Mouse (Mus musculus): Measurements from ENCODE around the gene Ppp1r3g. TPM values are rescaled to one million over a fixed set of nuclear protein-coding genes. Genes with fewer than 3 reads are reported as not detected.

The Ppp1r3g gene
- 0.41 and 0.44 TPM in 2 replicates for polyA plus RNA-seq (2015; fragmentation: Nextera tagmentation; extraction: Ambion mirVana)

DNA sequence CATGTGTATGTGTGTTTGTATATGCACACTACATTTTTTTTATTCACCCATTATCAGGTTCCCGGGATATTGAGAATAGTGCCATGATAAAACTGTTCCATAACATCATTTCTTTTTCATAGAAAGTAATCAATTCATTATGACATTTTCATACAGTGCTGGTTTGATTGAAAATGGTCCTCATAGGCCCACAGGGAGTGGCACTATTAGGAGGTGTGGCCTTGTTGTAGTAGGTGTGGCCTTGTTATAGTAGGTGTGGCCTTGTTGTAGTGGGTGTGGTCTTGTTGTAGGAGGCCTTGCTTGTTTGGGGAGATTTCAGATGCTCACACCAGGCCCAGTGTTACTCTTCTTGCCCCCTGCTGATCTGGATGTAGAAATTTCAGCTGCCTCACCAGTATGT is at the start of gene Ppp1r3g:
Ppp1r3g (plus strand) TSS at position 301 of the 400 bp plus-strand sequence.
- Histone ChIP-seq H3K4me2 (no peak within 1 kb of the TSS), H3K4me3 (no peak within 1 kb of the TSS), H3K9ac (no peak within 1 kb of the TSS), H3K36me3 (no peaks in the 10 kb centered on the region), H3K27ac (replicated peaks) (no peak within 1 kb of the TSS), H3K27me3 (no peaks in the 10 kb centered on the region), H3K4me1 (replicated peaks) (no peaks in the 10 kb centered on the region), H3K9me3 (no peaks in the 10 kb centered on the region)
- WGBS = 94% methylated on average over 1 of the region's 1 CpGs
- no peak for ATAC-seq (ENCODE audit: low FRiP score, low read depth)

DNA sequence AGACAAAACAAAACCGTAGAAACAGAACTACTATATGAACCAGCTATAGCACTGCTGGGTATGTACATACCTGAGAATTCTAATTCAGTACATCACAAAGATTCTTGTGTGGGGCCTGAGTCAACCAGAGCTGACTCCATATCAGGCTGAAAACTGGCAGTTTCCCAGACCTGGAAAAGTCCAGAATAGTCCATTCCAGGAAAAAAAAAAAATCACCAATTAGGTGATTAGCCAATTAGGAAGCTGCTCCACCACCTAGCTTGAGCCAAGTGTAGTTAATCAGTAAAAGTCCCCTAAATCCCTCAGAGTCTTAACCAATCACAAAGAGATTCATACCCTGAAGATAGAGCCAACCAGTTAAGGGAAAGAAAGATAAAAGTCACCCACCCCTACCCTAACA is 47.2 kb upstream of the Ppp1r3g start:
- H3K4me3 ChIP-seq = no peak overlapping the region
- WGBS = 89% methylated on average over 1 of the region's 1 CpGs
- no peak for ATAC-seq (ENCODE audit: low FRiP score, low read depth)
- no peaks in the 10 kb centered on the region for H3K4me1 ChIP-seq (replicated peaks)
- no peaks in the 10 kb centered on the region for H3K36me3 ChIP-seq
- no peak overlapping the region for H3K4me2 ChIP-seq
- no peak overlapping the region for H3K27ac ChIP-seq (replicated peaks)
- H3K27me3 ChIP-seq = no peaks in the 10 kb centered on the region
- H3K9me3 ChIP-seq = no peaks in the 10 kb centered on the region
- H3K9ac ChIP-seq = no peak overlapping the region

DNA sequence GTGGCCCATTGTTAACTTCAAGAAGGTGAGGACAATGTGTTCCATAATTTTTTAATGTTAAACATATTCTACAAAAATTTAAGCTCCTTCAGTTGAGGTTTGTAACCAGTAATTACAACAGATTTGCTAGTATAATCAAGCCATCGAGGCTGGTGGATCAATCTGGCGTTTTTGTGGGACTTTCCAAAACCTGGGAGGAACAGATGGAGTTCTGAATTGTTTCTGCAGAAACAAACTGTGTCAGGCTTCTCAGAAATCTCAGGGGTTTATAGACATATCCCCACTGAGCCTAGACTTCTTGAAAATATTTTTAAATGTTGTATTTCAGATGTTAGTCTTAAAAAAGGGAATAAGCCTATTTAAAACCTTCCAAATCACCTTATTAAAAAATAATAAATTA is 20.6 kb upstream of the Ppp1r3g start:
- Histone ChIP-seq H3K9ac (no peak overlapping the region), H3K27ac (replicated peaks) (no peak overlapping the region), H3K27me3 (no peaks in the 10 kb centered on the region), H3K4me3 (no peak overlapping the region), H3K9me3 (no peaks in the 10 kb centered on the region; the same call in 1 of the 2 replicates), H3K4me2 (no peak overlapping the region), H3K36me3 (no peaks in the 10 kb centered on the region), H3K4me1 (replicated peaks) (no peaks in the 10 kb centered on the region)
- no peak for ATAC-seq (ENCODE audit: low FRiP score, low read depth)
- WGBS = 76% methylated on average over 2 of the region's 2 CpGs

DNA sequence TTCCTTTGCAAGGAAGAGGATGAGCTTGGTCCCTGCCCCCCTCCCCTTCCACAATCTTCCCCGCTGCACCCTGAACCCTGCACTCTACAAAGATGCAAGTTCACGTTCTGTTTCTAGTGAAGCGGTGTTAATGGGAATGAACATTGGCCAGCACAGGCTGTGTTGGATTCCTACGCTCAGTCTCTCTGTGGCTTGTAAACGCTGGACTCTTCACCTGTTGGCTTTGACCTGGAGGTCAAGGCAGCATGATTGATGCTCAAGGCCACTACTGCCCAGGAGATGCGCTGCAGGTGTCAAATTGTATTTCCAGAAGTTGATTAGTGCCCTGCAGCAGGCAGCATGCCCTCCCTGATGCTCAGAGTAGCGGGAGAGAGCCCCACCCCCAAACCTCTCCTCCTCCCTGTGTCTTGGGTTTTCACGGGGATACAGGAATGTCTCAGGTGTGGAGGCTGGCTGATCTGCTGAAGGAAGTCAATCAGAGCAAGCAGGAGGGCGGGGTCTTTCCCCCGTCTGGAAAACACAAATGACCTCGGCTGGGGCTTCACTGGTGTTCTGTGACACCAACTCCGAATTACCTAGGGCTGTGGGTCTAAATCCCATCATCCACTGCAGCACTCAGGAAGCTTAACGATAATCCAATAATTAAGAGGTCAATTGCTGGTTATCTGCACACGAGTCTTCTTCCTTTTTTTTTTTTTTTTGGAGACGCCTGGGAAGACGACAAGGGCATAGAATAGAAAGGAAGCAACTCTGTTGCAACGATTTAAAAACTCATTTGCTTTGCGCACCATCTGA is 18.6 kb upstream of the Ppp1r3g start:
- no peaks in the 10 kb centered on the region; the same call in 1 of the 2 replicates for H3K9me3 ChIP-seq
- WGBS = 73% methylated on average over 18 of the region's 18 CpGs
- no peaks in the 10 kb centered on the region for H3K4me1 ChIP-seq (replicated peaks)
- no peak overlapping the region for H3K9ac ChIP-seq
- H3K27me3 ChIP-seq = no peaks in the 10 kb centered on the region
- ATAC-seq (ENCODE audit: low FRiP score, low read depth) = no peak
- no peak overlapping the region for H3K4me2 ChIP-seq
- no peaks in the 10 kb centered on the region for H3K36me3 ChIP-seq
- no peak overlapping the region for H3K27ac ChIP-seq (replicated peaks)
- H3K4me3 ChIP-seq = no peak overlapping the region

DNA sequence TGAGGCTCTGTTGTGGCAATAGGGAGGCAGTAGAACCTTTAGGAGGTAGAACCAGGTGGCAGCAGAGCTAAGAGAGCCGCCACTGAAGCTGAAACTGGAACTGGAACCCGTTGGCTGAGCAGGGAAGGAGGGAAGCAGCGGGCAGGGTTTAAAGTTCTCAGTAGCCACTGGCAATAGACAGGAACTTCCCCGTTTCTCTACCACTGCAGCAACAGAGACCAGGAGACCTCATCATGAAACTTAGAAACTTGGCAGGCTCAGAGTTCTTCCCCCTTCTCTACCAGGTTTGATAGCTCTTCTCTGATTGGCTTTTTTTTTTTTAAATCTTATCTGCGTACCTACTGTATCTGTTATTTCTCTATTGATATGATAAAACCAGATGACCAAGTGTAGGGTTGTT is 17.7 kb upstream of the Ppp1r3g start:
- no peaks in the 10 kb centered on the region for H3K36me3 ChIP-seq
- H3K4me3 ChIP-seq = no peak overlapping the region
- H3K9ac ChIP-seq = no peak overlapping the region
- H3K4me2 ChIP-seq = no peak overlapping the region
- H3K9me3 ChIP-seq = no peaks in the 10 kb centered on the region
- H3K27me3 ChIP-seq = no peaks in the 10 kb centered on the region
- WGBS = 90% methylated on average over 5 of the region's 5 CpGs
- H3K4me1 ChIP-seq (replicated peaks) = no peaks in the 10 kb centered on the region
- ATAC-seq (ENCODE audit: low FRiP score, low read depth) = no peak
- no peak overlapping the region for H3K27ac ChIP-seq (replicated peaks)

DNA sequence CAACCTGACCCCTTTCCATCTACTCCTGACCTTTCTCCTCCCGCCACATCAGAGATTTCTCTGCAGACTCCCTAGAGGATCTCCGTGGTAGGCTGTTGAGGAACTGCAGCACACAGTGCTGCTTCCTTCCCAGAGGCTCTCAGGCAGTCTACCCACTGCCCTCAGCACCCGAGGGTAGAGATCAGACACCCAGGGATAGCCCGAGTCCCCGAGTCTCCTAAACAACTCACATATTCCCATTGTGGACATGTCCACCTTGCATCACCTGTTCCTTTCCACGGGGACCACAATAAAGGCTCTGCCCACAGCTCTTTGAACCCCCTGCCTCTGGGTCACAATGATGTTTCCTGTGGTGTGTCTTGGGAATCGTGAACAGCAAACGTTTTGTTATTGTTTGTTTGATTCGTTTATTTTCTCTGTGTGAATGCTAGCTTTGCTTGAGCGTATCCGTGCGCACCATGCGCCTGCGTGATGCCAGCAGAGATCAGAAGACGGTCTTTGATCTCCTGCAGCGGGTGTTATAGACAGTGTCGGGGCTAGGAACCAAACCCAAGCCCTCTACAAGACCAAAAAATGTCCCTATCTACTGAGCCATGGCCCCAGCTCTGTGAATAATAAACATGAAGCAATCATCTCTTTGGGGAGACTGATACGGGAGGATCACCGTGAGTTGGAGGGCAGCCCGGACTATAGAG is 11.8 kb upstream of the Ppp1r3g start:
- Histone ChIP-seq H3K9me3 (no peaks in the 10 kb centered on the region), H3K36me3 (no peaks in the 10 kb centered on the region), H3K4me3 (no peak overlapping the region), H3K27ac (replicated peaks) (no peak overlapping the region), H3K9ac (no peak overlapping the region), H3K27me3 (no peaks in the 10 kb centered on the region), H3K4me1 (replicated peaks) (no peaks in the 10 kb centered on the region), H3K4me2 (no peak overlapping the region)
- 70% methylated on average over 20 of the region's 20 CpGs for WGBS
- ATAC-seq (ENCODE audit: low FRiP score, low read depth) = peak; percentile 49; the same call in 1 of the 2 replicates

DNA sequence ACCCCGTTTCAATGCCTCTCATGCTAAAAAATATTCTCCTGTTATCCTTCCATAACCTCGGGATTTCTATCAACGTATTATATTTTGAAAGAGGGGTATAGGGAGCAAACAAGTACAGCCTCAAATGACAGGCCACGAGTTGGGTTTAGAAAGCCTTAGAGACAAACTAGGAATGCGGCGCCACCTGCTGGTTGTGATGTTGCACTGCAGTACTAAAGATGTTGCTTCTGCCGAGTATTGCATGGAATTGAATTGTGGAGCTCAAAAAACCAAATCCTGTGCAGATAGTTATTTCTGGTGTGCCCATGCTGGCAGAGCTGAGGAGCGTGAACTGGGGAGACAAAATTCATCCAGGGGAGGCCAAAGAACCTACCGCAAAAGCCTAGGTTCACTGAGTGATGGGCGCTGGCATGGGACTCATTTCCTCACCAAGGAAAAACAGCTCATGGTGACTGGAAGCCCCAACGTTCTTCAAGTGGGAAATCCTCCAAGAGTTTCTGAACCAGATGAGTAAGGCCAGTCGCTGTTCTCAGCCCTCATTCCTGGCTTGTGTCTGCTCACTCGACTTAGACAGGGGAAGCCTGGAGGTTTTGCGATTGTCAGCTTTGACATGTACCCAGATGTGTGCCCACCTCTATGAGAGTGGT is 11.2 kb upstream of the Ppp1r3g start:
- ATAC-seq (ENCODE audit: low FRiP score, low read depth) = peak; percentile 57; the same call in 1 of the 2 replicates
- Histone ChIP-seq H3K9me3 (no peaks in the 10 kb centered on the region), H3K9ac (no peak overlapping the region), H3K4me1 (replicated peaks) (no peaks in the 10 kb centered on the region), H3K27me3 (no peaks in the 10 kb centered on the region), H3K36me3 (no peaks in the 10 kb centered on the region), H3K4me2 (no peak overlapping the region), H3K4me3 (no peak overlapping the region), H3K27ac (replicated peaks) (no peak overlapping the region)
- 24% methylated on average over 14 of the region's 14 CpGs for WGBS

DNA sequence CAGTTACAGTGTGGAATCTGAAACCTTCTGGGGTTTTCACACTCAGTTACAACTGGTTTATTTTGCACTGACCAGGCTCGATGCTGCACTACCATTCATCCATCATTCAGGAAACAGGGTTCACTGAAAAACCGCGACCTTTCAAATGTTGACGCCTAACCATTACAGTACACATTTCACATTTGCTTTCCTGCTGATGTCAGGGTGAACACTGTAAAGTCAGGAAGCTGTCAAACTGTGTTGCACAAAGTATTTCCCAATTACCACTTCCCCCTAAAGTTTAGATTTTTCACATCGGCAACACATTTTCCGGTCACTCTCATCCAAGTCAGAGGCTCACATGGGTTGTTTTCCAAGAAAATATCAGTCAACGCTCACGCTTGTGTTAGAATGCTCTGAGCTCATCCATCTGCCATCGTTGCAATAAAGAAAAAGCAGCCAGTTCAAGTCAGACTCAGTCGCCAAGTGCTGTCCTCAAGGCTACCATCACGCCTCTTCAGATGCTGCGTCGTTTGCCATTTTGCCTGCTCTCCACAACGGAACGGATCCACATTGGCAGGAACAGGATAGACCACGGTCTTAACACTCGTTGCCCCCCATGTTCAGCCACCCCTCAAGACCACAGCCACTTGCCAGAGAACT is 8.7 kb upstream of the Ppp1r3g start:
- 88% methylated on average over 17 of the region's 17 CpGs for WGBS
- Histone ChIP-seq H3K9ac (no peak overlapping the region), H3K4me3 (no peak overlapping the region), H3K4me1 (replicated peaks) (no peaks in the 10 kb centered on the region), H3K27ac (replicated peaks) (no peak overlapping the region), H3K4me2 (no peak overlapping the region), H3K27me3 (no peaks in the 10 kb centered on the region), H3K9me3 (no peaks in the 10 kb centered on the region), H3K36me3 (no peaks in the 10 kb centered on the region)
- ATAC-seq (ENCODE audit: low FRiP score, low read depth) = no peak

DNA sequence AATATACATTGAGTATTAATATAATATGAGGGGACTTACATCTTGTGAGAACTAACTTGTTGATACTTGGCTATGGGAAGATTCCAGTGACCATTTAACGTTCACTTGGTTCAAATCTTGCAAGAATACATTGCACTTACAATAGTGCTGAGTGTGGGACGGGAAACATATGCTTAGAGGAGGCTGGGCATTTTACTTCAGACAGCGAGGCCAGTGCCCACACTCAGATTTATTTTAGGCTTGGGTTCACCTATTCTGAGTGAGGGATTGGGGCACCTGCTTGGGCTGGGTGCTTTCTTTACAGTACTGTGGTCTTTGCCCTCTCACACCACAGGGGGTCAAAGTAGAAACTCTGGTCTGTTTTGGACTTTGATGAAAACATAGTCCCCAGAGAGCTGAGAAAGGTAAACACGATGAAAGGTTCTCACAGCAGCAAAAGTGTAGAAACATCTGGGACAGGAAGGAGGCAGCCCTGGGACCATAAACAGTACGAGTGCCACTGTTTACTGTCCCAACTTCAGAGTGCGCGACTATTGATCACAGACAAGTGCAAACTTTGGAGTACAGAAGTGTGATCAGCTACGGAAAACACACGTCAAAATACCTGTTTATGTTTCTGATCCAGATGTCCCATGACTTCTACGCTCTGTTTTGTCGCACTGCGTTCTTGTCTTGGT is 890 bp downstream of the Ppp1r3g start:
- no peaks in the 10 kb centered on the region for H3K36me3 ChIP-seq
- H3K9ac ChIP-seq = no peak overlapping the region
- H3K9me3 ChIP-seq = no peaks in the 10 kb centered on the region
- 78% methylated on average over 12 of the region's 12 CpGs for WGBS
- ATAC-seq (ENCODE audit: low FRiP score, low read depth) = no peak
- no peak overlapping the region for H3K4me2 ChIP-seq
- no peaks in the 10 kb centered on the region for H3K4me1 ChIP-seq (replicated peaks)
- H3K27me3 ChIP-seq = no peaks in the 10 kb centered on the region
- H3K27ac ChIP-seq (replicated peaks) = no peak overlapping the region
- no peak overlapping the region for H3K4me3 ChIP-seq

DNA sequence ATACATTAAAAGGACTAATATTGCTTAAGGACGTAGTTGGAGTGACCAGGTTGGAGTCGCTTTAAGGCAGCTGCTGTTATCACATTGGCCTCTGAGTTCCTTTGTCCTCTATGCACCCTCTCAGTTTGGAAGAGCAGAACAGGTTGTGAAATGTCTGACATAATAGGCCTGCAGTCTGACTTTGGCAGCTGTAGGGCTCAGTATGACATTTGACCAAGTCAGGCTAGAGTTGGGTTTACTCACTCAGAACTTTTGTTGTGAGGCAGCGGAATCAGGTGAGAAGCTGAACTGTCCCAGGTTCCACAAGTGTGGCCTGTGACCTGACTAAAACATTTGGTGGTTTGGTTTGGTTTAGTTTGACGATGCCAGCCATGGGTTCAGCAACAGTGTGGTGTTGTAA is 4.9 kb downstream of the Ppp1r3g start:
- Histone ChIP-seq H3K9ac (no peak overlapping the region), H3K27me3 (peaks cover 16% of the 10 kb centered on the region), H3K4me2 (no peak overlapping the region), H3K9me3 (no peaks in the 10 kb centered on the region), H3K4me1 (replicated peaks) (peaks cover 8% of the 10 kb centered on the region), H3K4me3 (no peak overlapping the region), H3K27ac (replicated peaks) (no peak overlapping the region), H3K36me3 (no peaks in the 10 kb centered on the region)
- 94% methylated on average over 4 of the region's 4 CpGs for WGBS
- no peak for ATAC-seq (ENCODE audit: low FRiP score, low read depth)

DNA sequence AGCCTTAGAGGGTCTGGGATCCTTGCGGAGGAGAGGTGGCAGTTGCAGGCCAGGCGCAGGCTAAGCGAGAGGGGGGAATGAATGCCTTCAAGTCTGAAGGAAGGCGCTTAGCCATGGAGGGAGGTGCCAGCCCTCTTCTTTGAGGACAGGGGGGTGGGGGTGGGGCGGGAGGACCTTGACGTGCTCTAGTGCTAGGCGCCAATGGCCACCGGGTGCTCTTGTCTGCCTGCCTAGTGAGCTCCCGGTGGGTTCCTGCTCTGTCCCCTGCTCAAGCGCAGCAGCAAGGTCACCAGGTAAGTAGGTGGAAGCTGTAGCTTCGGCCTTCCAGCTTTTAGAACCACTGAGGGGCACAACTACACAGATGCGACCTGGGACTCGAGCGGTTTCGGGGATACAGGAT is 9.1 kb downstream of the Ppp1r3g start:
- Histone ChIP-seq H3K9ac (0 out of 2 replicates have a peak overlapping the region, but pooled peaks have one; percentile 44), H3K27me3 (peaks cover 28% of the 10 kb centered on the region), H3K4me3 (peak overlapping the region; percentile 56), H3K4me2 (peak overlapping the region; percentile 99), H3K9me3 (no peaks in the 10 kb centered on the region), H3K27ac (replicated peaks) (no peak overlapping the region), H3K4me1 (replicated peaks) (peaks cover 17% of the 10 kb centered on the region), H3K36me3 (no peaks in the 10 kb centered on the region)
- WGBS = 3% methylated on average over 15 of the region's 15 CpGs
- ATAC-seq (ENCODE audit: low FRiP score, low read depth) = peak; percentile 20; the same call in 1 of the 2 replicates
